Comparison of ENCODE assay signal across 10 mouse cellular contexts in the genomic region with DNA sequence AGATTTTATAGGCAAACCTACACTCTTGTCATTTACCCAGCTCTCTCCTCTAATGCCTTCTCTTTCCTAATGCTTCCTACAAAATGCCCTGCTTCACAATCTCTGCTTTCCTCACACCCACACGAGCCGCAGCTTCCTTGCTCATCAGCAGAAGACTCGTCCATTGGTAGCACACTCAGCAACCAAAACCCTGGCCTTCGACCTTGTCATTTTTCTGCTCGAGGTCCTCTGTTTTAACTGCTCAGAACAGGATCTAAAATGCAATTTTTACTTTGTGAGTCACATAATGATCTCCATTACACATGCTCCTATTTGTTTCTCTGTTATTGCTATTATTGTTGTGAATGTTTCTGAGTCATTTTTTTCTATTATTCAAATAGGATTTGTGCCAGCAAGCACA.
"Had no signal": no experiment of that assay in that cellular context is flagged by ENCODE, and none has a peak within 500 bp of the region (broad histone marks: within the 10 kb centered on the region; RNA-seq: fewer than 3 reads in every experiment).

No protein-coding gene starts in this region.

- DNase-seq: kidney, postnatal 25 days; left cerebral cortex, postnatal 4 days; liver, postnatal 0 days; lung, embryonic 14.5 days; right cerebral cortex, adult 18-20 months; right cerebral cortex, postnatal 14 days; right cerebral cortex, postnatal 4 days; thymus, adult 2 months; thymus, postnatal 14 days; thymus, postnatal 4 days had no signal
